Mouse (Mus musculus) brain, embryonic 14.5 days (tissue): ENCODE results near the gene Frzb.

Experiments used
- CTCF ChIP-seq: fragments of 200-500 bp; IDR thresholded peaks from 2 replicates; pipeline ENCODE4 v1.5.1; 2012; ENCODE audit warnings: inconsistent platforms, mild to moderate bottlenecking, moderate library complexity, borderline replicate concordance; ENCODE audit not compliant: insufficient read depth, insufficient read length; ENCODE audit errors: extremely low read depth
- POLR2A ChIP-seq: fragments of 200-500 bp; IDR thresholded peaks from 2 replicates; pipeline ENCODE4 v1.6.1; 2012; ENCODE audit warnings: mild to moderate bottlenecking, inconsistent platforms, borderline replicate concordance; ENCODE audit not compliant: poor library complexity, insufficient read depth, insufficient read length, severe bottlenecking; ENCODE audit errors: extremely low read depth

- TF ChIP-seq CTCF: no peak
- TF ChIP-seq POLR2A: no peak
Observed at GRCm38 (mm10) chr2:80386255-80386654, 61.2 kb downstream of the Frzb start.
